Mouse (Mus musculus) E14TG2a.4 (cell line): ENCODE results near the gene 1700011L22Rik.

Experiments
- CTCF ChIP-seq: conservative IDR thresholded peaks from 2 replicates; pipeline ENCODE4 v1.5.1; 2014; ENCODE audit warnings: low read length
- NANOG ChIP-seq: IDR thresholded peaks from 2 replicates; pipeline ENCODE4 v1.6.1; 2014; ENCODE audit warnings: borderline replicate concordance, low read length, mixed read lengths
- POU5F1 ChIP-seq: IDR thresholded peaks from 2 replicates; pipeline ENCODE4 v1.6.1; 2014; ENCODE audit warnings: low read length, borderline replicate concordance

DNA sequence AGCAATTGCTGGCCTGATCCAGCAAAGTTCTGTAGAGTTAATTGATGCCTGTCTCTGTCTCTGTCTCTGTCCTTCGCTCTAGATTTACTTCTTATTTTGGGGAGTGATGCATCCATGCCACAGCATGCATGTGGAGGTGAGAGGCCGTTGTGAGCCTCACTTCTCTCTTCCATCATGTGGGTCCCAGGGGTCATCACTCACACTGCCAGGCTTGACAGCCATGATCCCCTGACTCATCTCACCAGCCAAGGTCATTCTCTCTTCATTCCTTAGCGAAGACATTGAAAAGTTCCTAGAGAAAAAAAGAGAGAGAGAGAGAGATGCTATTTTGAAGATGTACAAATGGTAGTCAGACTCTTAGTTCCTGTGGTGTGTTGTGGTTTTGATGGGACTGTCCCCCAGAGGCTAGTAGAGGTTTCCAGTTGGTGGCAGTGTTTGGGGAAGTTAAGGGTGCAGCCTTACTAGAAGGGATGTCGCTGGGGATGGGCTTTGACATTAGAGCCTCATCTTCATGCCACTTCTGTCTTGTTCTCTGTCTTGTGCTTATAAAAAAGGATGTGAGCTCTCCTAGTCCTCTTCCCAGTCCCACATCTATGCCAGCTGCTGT is 87.1 kb downstream of the 1700011L22Rik start:
- no peak for TF ChIP-seq CTCF
- no peak for TF ChIP-seq POU5F1
- TF ChIP-seq NANOG, result no peak
